Mouse (Mus musculus) skeletal muscle tissue, postnatal 0 days (tissue): ENCODE measurements around the gene Slc46a2. TPM values are rescaled to one million over a fixed set of nuclear protein-coding genes. Genes with fewer than 3 reads are reported as not detected.

Source experiments
- polyA plus RNA-seq: library from polyadenylated mRNA; unstranded; fragments of >200 nt; fragmentation: Nextera tagmentation; extraction: Ambion mirVana; gene quantifications from 2 replicates; pipeline ENCODE4 v1.2.1, GENCODE M21; 2015

Slc46a2 gene
- polyA plus RNA-seq: 1.5 TPM in 1 of 2 replicates, not detected in the other

GRCm38 (mm10) chr4:59914608-59915403 lies at the start of gene Slc46a2:
Gene Slc46a2, minus strand, starts transcription at chr4:59915056.

GRCm38 (mm10) chr4:59963405-59964344 lies 48.8 kb upstream of the Slc46a2 start, which contains the start of gene Mup6:
Gene Mup6, plus strand, starts transcription at chr4:59964294.

GRCm38 (mm10) chr4:59960610-59961009 lies 45.8 kb upstream of the Slc46a2 start, which contains the start of gene Mup4:
Gene Mup4, minus strand, starts transcription at chr4:59960710.

Other genes with a start within 250 kb of the Slc46a2 start
- gene Inip, start 113.5 kb downstream of the Slc46a2 start, polyA plus RNA-seq: 8.7 and 10.1 TPM in 2 replicates
- 6.3 and 7.4 TPM in 2 replicates for gene Snx30, start 109.2 kb downstream of the Slc46a2 start, polyA plus RNA-seq
- not detected in 2 replicates for gene Mup4, start 45.7 kb upstream of the Slc46a2 start, polyA plus RNA-seq
- gene Mup6, start 49.2 kb upstream of the Slc46a2 start, polyA plus RNA-seq: not detected in 2 replicates
- not detected in 2 replicates for gene Mup7, start 155.4 kb upstream of the Slc46a2 start, polyA plus RNA-seq
- gene Mup2, start 239.2 kb upstream of the Slc46a2 start, polyA plus RNA-seq: not detected in 2 replicates